Mouse (Mus musculus) forelimb bud, embryonic 11.5 days (tissue): Measurements from ENCODE around the gene Metrn.

Experiments used
- DNase-seq: peaks from one replicate; pipeline ENCODE4 v3.0.0-alpha.2; 2012; ENCODE audit warnings: low read depth, low spot score

The Metrn gene

DNA sequence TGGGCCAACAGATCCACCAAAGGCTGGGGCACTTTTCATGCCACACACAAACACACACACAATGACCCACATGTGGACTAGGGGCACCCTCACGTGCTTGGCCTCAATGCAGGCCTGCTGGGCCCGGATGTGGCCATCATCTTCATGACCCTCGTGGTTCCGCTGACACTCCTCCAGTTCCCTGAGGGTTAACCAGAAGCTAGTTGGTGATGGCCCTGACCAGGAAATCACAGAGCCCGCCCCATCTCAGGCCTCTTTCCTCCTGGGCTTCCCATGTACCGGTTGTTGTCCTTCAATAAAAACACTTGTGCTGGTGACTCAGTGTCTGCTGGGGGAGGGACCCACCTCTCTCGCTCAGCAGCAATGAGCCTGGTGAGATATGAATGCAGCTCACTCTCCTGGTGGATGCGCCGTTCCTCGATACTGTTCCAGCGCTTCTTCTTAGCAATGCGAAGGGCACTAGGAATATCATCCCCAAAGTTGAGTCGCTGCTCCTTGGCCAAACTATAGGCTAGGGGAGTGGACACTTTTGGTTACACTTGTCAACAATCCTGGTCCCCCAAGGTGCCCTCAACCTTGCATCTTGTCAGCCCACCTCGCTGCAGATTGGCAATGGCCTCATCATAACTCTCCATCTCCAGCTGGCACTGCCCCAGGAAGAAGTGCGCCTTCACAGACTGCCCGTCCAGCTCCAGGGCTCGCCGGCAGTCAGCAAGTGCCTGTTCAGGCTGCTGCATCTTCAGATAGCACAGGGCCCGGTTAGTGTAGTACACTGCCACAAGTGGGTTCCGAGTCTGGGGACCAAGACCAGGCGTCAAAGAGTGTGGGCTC is 34.7 kb upstream of the Metrn start:
- no peak for DNase-seq

- DNase-seq, result no peak
Measured at GRCm38 (mm10) chr17:25830806-25831431, 34.0 kb upstream of the Metrn start.

DNA sequence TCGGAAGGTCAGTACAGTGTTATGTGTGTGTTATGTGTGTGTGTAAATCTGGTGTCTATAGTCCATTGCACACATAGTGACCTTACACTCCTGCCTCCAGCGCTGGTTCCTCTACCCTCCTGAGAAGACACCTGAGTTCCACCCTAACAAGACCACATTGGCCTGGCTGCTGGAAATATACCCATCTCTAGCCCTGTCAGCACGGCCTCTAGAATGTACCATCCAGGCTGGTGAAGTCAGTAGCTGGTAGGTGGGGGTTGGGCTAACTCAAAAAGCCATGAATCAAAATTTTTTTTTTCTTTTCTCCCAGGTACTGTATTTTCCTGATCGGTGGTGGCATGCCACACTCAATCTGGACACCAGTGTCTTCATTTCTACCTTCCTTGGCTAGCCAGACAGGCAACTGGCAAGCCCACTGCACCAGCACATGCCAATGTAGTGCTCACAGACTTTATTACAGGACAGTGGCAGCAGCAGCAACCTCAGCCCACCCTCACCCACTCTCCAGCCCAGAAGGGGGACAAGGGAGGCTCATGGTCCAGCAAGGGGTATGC is 33.3 kb upstream of the Metrn start:
- DNase-seq, result no peak

- DNase-seq, result no peak
Measured at GRCm38 (mm10) chr17:25829558-25830017, 32.7 kb upstream of the Metrn start.

- DNase-seq, result peak; percentile 79
Measured at GRCm38 (mm10) chr17:25828712-25829557, 32.0 kb upstream of the Metrn start, which contains the start of gene Jmjd8. Gene Jmjd8 (plus strand): TSS chr17:25828867.

DNA sequence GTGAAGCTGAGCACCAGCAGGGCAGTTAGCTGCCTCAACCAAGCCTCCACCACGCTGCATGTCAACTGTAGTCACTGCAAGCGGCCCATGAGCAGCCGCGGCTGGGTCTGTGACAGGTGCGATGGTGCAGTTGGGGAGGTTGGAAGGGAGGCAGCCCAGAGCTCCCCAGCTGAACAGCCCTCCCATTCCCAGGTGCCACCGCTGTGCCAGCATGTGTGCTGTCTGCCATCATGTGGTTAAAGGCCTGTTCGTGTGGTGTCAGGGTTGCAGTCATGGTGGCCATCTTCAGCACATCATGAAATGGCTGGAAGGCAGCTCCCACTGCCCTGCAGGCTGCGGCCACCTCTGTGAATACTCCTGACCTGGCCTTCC is 31.3 kb upstream of the Metrn start:
- DNase-seq, result no peak

DNA sequence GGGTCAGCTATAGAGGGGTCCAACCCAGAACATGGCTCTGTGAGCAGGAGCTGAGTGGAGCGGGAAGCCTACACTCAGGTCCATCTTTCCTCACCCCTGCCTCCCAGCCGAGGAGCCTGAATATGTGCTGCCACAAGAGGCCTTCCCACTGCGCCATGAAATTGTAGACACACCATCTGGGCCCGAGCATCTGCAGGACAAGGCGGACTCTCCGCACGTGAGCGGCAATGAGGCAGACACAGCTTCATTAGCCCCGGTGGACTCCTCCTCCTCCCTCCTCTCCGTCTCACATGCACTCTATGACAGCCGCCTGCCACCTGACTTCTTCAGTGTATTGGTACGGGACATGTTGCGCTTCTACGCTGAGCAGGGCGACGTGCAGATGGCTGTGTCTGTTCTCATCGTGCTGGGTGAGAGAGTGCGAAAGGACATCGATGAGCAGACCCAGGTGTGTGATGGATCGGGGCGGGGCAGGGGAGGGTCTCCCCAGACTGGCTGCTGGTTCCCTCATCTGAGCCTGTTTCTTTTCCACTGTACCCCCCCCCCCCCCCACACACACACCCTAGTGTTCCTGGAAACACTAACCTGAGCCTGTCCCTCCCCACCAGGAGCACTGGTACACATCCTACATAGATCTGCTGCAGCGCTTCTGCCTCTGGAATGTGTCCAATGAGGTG is 30.7 kb upstream of the Metrn start:
- DNase-seq, result no peak

- no peak for DNase-seq
Measured at GRCm38 (mm10) chr17:25827011-25827410, 30.1 kb upstream of the Metrn start.

DNA sequence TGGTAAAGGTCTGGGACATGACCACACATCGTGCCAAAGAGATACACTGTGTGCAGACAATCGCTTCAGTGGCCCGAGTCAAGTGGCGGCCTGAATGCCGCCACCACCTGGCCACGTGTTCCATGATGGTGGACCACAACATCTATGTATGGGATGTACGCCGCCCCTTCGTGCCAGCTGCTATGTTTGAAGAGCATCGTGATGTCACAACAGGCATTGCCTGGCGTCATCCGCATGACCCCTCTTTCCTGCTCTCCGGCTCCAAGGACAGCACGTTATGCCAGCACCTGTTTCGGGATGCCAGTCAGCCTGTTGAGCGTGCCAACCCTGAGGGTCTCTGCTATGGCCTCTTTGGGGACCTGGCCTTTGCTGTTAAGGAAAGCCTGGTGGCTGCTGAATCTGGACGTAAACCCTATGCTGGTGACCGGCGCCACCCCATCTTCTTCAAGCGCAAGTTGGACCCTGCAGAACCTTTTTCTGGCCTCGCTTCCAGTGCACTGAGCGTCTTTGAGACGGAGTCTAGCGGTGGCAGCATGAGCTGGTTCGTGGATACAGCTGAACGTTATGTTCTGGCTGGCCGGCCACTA is 29.1 kb upstream of the Metrn start:
- DNase-seq, result no peak

- no peak for DNase-seq
Measured at GRCm38 (mm10) chr17:25825311-25825710, 28.4 kb upstream of the Metrn start.

GRCm38 (mm10) chr17:25824362-25825142 is 27.6 kb upstream of the Metrn start:
- DNase-seq, result no peak

- DNase-seq, result peak; percentile 86
Measured at GRCm38 (mm10) chr17:25823452-25823851, 26.5 kb upstream of the Metrn start, which contains the start of gene Wdr24. Gene Wdr24 (plus strand): TSS chr17:25823627.

GRCm38 (mm10) chr17:25818851-25819780 is 22.2 kb upstream of the Metrn start:
- no peak for DNase-seq

GRCm38 (mm10) chr17:25817662-25818061 is 20.7 kb upstream of the Metrn start:
- DNase-seq, result no peak

DNA sequence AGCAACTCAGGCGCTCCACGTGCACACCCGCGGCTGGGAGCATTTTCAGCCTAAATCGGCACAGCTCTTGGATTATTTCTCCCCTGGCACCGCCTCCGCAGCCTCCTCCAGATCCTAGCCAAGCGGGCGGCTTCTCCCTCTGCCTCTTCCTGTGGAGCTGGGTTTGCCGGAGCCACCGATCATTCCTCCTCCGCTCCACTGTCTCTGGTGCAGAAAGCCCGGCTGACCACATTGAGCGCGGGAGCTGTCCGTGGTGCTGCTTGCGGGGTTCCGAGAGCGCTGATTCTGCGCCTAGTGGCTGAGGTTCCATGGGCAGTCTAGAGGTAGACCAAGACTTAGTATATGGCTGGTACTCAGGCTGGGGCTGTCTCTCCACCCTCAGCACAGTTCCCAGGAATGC is 16.5 kb upstream of the Metrn start:
- peak; percentile 93 for DNase-seq

GRCm38 (mm10) chr17:25810890-25811289 is 14.0 kb upstream of the Metrn start:
- no peak for DNase-seq

DNA sequence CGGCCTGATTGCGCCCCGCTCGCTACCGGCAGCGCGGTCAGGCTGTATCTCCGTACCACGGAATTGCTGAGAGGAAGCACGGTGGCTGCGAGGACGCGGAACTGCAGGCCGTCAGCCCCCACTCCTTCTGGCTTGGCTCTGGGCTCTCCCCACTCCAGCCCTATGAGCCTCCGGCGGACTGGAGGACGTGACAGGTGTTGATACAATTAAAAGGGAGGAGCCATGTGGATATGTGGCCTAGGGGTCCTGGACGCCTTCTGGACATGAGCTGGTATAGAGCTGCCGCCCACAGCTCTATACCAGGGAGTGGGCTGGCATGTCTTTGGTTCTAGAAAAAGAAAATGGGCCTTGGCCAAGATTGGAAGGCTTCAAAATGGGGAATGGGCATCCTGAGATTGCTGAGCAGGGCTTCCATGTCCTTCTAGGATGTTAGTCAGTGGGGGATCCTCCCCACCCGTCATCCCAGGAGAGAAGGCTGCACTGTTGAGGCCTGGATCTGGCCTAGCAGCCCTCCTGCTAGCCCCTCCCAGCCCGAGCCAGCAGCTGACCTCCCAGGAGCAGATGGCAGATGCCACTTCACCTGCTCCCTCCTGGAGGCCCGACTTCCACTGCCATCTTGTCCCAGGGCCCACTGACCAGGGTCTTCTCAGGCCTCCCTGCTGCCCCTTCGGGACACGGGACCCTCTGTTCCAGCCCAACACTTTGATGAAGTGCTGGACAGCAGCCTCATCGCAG is 12.8 kb upstream of the Metrn start:
- DNase-seq, result no peak
